Mouse (Mus musculus) inflammation-experienced regulatory T-cells, adult 6 months (primary cell): ENCODE measurements around the gene Cep97. TPM values are rescaled to one million over a fixed set of nuclear protein-coding genes. Genes with fewer than 3 reads are reported as not detected.
"Not testable (repeated sequence)": the region's sequence is repeated elsewhere in the genome, so short reads cannot be mapped to it uniquely, and the experiment has no call there.

Experiments
- ATAC-seq: one replicate; pipeline ENCODE4 v1.8.0; 2017
- polyA plus RNA-seq, 3 experiments: library from polyadenylated mRNA; unstranded; fragments of 100-300 nt; shearing (Covaris generic); gene quantifications; one replicate each; pipeline ENCODE4 v1.2.1; 2017

Cep97 gene
- polyA plus RNA-seq, 3 experiments from 2014 or later, result 21.2 to 26.1 (median 25.2) TPM

- no peak for ATAC-seq
Measured at GRCm38 (mm10) chr16:55889451-55889850, 45.2 kb downstream of the Cep97 start.

GRCm38 (mm10) chr16:55888584-55888960, 46.1 kb downstream of the Cep97 start:
- no peak for ATAC-seq

GRCm38 (mm10) chr16:55887814-55888583, 46.7 kb downstream of the Cep97 start:
- ATAC-seq, result peak; percentile 64

GRCm38 (mm10) chr16:55884246-55884645, 50.4 kb downstream of the Cep97 start:
- ATAC-seq, result no peak

- peak; percentile 30 for ATAC-seq
Measured at GRCm38 (mm10) chr16:55876025-55876424, 58.6 kb downstream of the Cep97 start.

GRCm38 (mm10) chr16:55863832-55864231, 70.8 kb downstream of the Cep97 start:
- peak; percentile 10 for ATAC-seq

GRCm38 (mm10) chr16:55863149-55863815, 71.4 kb downstream of the Cep97 start:
- peak; percentile 80 for ATAC-seq

- ATAC-seq, result no peak
Measured at GRCm38 (mm10) chr16:55861104-55861503, 73.6 kb downstream of the Cep97 start.

GRCm38 (mm10) chr16:55859421-55859820, 75.2 kb downstream of the Cep97 start:
- ATAC-seq, result not testable (repeated sequence)

- peak; percentile 71 for ATAC-seq
Measured at GRCm38 (mm10) chr16:55858465-55858864, 76.2 kb downstream of the Cep97 start.

- ATAC-seq, result peak; percentile 86
Measured at GRCm38 (mm10) chr16:55852943-55853727, 81.5 kb downstream of the Cep97 start.

GRCm38 (mm10) chr16:55852515-55852914, 82.1 kb downstream of the Cep97 start:
- peak; percentile 1 for ATAC-seq

- no peak for ATAC-seq
Measured at GRCm38 (mm10) chr16:55850485-55850884, 84.2 kb downstream of the Cep97 start.

Other genes starting within 250 kb of the Cep97 start
- gene Nfkbiz, start 96.0 kb downstream of the Cep97 start, polyA plus RNA-seq, result 10 to 100 TPM; 24.7 to 39.2 (median 36.9) TPM
- 10 to 100 TPM; 13.7 to 36.9 (median 22.6) TPM for gene Nxpe3, start 39.6 kb downstream of the Cep97 start, polyA plus RNA-seq
- gene Rpl24, start 31.4 kb upstream of the Cep97 start, polyA plus RNA-seq, result 1,000 to 10,000 TPM; 1,415 to 2,046 (median 1,545) TPM
- 10 to 100 TPM; 26.6 to 34.4 (median 26.8) TPM for gene Zbtb11, start 39.0 kb upstream of the Cep97 start, polyA plus RNA-seq
- gene Pcnp, start 94.9 kb upstream of the Cep97 start, polyA plus RNA-seq, result 100 to 1,000 TPM; 229 to 302 (median 268) TPM
- gene Trmt10c, start 103.0 kb upstream of the Cep97 start, polyA plus RNA-seq, result 10 to 100 TPM; 24.6 to 33.4 (median 32.3) TPM
- 10 to 100 TPM; 47.4 to 75.2 (median 62.0) TPM for gene Senp7, start 113.5 kb upstream of the Cep97 start, polyA plus RNA-seq